Mouse (Mus musculus) ovary, adult 2 months (tissue): ENCODE data around the gene Gale. TPM values are rescaled to one million over a fixed set of nuclear protein-coding genes. Genes with fewer than 3 reads are reported as not detected.

Experiments used
- polyA plus RNA-seq: library from polyadenylated mRNA; depleted of rRNA; stranded (reverse); fragments of >200 nt; gene quantifications from 2 replicates; pipeline ENCODE4 v1.2.3, GENCODE M21; 2012; rRNA removed

Gene Gale
- polyA plus RNA-seq: 28.5 and 30.1 TPM in 2 replicates

GRCm38 (mm10) chr4:135963457-135964193, at the start of gene Gale:
Gale (plus strand) TSS chr4:135963727.

DNA sequence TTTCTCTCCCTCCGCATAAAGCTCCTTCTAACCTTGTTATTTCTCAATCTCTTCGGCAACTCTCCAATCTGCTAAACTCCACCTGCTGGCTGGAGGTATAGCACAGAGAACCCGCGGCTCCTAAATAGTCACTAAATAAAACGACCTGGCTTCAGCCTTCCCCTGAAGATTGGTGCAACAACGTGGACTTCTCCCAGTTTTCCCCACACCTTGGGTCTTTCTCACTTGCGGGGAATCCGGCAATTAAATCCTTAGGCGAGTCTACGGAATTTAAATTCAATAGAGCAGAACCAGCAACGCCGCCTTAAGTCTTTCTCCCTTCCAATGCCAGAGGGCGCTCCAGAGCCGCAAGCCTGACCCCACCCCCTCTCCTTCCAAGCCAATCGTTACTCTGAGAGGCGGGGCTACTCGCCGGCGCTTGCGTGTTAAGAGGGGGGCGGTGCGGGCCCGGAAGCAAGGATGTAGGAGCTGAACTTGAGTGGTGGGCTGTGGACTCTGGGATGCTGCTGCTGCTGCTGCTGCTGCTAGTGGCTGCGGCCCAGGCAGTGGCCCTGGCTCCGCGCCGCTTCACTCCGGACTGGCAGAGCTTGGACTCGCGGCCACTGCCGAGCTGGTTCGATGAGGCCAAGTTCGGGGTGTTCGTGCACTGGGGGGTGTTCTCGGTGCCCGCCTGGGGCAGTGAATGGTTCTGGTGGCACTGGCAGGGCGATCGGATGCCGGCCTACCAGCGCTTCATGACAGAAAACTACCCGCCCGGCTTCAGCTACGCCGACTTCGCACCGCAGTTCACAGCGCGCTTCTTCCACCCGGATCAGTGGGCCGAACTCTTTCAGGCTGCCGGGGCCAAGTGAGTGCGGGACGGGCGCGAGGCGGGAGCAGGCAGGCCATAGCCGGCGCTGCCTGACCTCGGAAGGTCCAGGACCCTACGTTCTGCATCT, 43.0 kb upstream of the Gale start, which contains the start of gene Fuca1:
Gene Fuca1, plus strand, starts transcription at position 432 of the 938 bp plus-strand sequence.

DNA sequence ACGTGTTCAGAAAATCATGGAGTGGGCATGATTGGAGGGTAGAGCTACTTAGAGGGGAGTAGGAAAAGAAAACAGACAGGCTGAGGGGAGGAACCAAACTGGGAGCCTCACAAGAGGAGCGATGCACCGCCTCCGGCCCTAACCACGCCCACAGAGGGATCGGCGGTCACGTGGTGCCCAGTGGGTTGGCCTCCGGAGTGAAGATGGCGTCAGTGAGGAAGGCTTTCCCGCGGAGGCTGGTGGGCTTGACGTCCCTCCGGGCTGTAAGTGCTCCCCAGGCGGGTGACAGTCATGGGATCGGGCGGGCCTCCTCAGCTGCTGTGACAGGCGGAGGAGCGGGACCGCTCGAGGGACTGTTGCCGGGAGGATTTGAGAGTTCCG, 17.3 kb upstream of the Gale start, which contains the start of gene Hmgcl:
Gene Hmgcl, plus strand, starts transcription at position 171 of the 381 bp plus-strand sequence.

GRCm38 (mm10) chr4:135972556-135972906, 9.0 kb downstream of the Gale start, which contains the start of gene Lypla2:
Lypla2 (minus strand) TSS chr4:135972626.

DNA sequence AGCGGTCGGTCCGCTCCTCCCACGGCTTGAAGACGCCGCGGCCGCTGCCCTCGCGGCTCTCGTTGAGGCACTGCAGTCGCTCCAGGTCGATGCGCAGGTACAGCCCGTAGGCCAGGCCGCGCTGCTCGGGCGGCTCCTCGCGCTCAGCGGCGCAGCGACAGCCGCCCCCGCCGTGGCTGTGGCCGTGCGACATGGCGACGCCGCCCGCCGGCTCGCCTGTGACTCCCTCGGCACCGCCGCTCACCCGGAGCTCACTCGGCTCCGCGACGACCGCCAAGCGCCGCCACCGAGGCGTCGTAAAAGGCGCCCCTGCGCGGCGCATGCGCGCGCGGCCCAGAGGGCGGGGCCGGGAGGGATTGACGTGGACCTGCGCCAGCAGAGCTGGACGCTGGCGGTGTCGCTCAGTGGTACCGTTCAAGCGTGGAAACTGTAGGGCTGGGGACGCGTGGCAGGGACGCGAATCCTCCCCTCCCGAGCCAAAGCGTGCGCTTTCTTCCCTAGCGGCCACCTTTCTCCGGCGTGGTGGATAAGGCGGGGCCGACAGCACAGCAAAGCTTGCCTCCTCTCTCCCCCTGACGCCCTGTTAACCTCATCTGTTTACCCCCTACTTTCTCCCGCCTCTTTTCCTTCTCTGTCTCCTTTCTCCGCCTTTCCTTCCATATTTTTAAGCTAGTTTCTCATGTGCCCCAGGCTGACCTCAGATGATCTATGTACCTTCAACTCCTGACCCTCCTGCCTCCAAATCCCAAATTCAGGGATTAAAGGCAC, 23.6 kb downstream of the Gale start, which contains the start of gene Pithd1:
Gene Pithd1, minus strand, starts transcription at position 322 of the 768 bp plus-strand sequence.

Other genes with a start within 250 kb of the Gale start
- gene Il22ra1, start 235.6 kb upstream of the Gale start, polyA plus RNA-seq: 3.4 and 4.2 TPM in 2 replicates
- gene Myom3, start 204.0 kb upstream of the Gale start, polyA plus RNA-seq: 0.13 and 0.17 TPM in 2 replicates
- 141 and 143 TPM in 2 replicates for gene Srsf10, start 108.0 kb upstream of the Gale start, polyA plus RNA-seq
- gene Pnrc2, start 89.9 kb upstream of the Gale start, polyA plus RNA-seq: 9.1 and 11.2 TPM in 2 replicates
- 0.56 and 0.78 TPM in 2 replicates for gene Cnr2, start 68.3 kb upstream of the Gale start, polyA plus RNA-seq
- 85.7 and 85.9 TPM in 2 replicates for gene Fuca1, start 43.0 kb upstream of the Gale start, polyA plus RNA-seq
- 41.1 and 43.3 TPM in 2 replicates for gene Hmgcl, start 17.3 kb upstream of the Gale start, polyA plus RNA-seq
- gene Lypla2, start 8.9 kb downstream of the Gale start, polyA plus RNA-seq: 120 and 136 TPM in 2 replicates
- 71.2 and 117 TPM in 2 replicates for gene Pithd1, start 23.5 kb downstream of the Gale start, polyA plus RNA-seq
- gene Eloa, start 58.0 kb downstream of the Gale start, polyA plus RNA-seq: 8.3 and 9.8 TPM in 2 replicates
- gene Rpl11, start 89.7 kb downstream of the Gale start, polyA plus RNA-seq: 339 and 546 TPM in 2 replicates
- gene Id3, start 179.8 kb downstream of the Gale start, polyA plus RNA-seq: 569 and 609 TPM in 2 replicates
- gene E2f2, start 208.7 kb downstream of the Gale start, polyA plus RNA-seq: 3.3 and 5.5 TPM in 2 replicates
- 8.2 and 8.4 TPM in 2 replicates for gene Asap3, start 242.6 kb downstream of the Gale start, polyA plus RNA-seq